8 mouse cellular contexts compared by ENCODE assay signal in genomic region chr3:146184992-146185657, GRCm38 (mm10). TPM values are rescaled to one million over a fixed set of nuclear protein-coding genes. Genes with fewer than 3 reads are reported as not detected.
DNase-seq lines count a peak whose midpoint lies in the region; ATAC-seq and TF ChIP-seq lines count a peak whose summit lies in the region.

No protein-coding gene starts in this region.

- peak overlapping the region; percentile 37; the same call in 1 of the 2 replicates for H3K9ac ChIP-seq in midbrain, embryonic 11.5 days (ENCODE audit: low read length)

- ATAC-seq in inflammation-experienced regulatory T-cells, adult 6 months = peak; percentile 53
- ATAC-seq in midbrain, embryonic 11.5 days (ENCODE audit: low FRiP score) = peak; percentile 90

- TF ChIP-seq CTCF in thymus, adult 2 months (IDR thresholded peaks at IDR 0.05; ENCODE audit: borderline replicate concordance, control insufficient read depth, extremely low read depth, insufficient read depth, low read length, poor library complexity) = no peak
- peak; percentile 99 for TF ChIP-seq CTCF in left cerebral cortex, adult 2 months (IDR thresholded peaks at IDR 0.05)

- no peak overlapping the region for H3K4me3 ChIP-seq in thymus, adult 2 months (ENCODE audit: control insufficient read depth, insufficient read depth, low read length)
- no peak overlapping the region for H3K4me3 ChIP-seq in left cerebral cortex, adult 2 months
- H3K4me3 ChIP-seq in midbrain, embryonic 11.5 days (ENCODE audit: low read depth, low read length) = no peak overlapping the region

- H3K4me2 ChIP-seq in midbrain, embryonic 11.5 days = peak overlapping the region; percentile 11; the same call in 1 of the 2 replicates

- WGBS in thymus, adult 2 months = 65% methylated on average over 13 of the region's 13 CpGs
- 17% methylated on average over 13 of the region's 13 CpGs for WGBS in midbrain, embryonic 11.5 days

- DNase-seq in thymus, adult 2 months = peak; percentile 36
- no peak for DNase-seq in thymus, adult 18-20 months
- DNase-seq in cerebellum, postnatal 25 days = peak; percentile 36 to 62
- peak; percentile 45 for DNase-seq in gastrocnemius, postnatal 10 days
- peak; percentile 58 to 62 for DNase-seq in left cerebral cortex, adult 2 months (ENCODE audit: extremely low spot score in 1 of 2, low spot score in 2 of 2)
- DNase-seq in midbrain, embryonic 11.5 days (ENCODE audit: low spot score, missing footprints) = peak; percentile 93
- DNase-seq in right cerebral cortex, postnatal 4 days = peak; percentile 63

- H3K36me3 ChIP-seq in thymus, adult 2 months (ENCODE audit: control insufficient read depth, insufficient read depth, low read length) = no peaks in the 10 kb centered on the region
- H3K36me3 ChIP-seq in midbrain, embryonic 11.5 days (ENCODE audit: control insufficient read depth, insufficient read depth, low read length) = no peaks in the 10 kb centered on the region

- TF ChIP-seq POLR2A in thymus, adult 2 months (IDR thresholded peaks at IDR 0.05; ENCODE audit: control insufficient read depth, extremely low read depth, insufficient read depth, low read length, poor library complexity) = no peak

- H3K9me3 ChIP-seq in midbrain, embryonic 11.5 days (ENCODE audit: control insufficient read depth, low read length) = no peaks in the 10 kb centered on the region

- no peaks in the 10 kb centered on the region for H3K4me1 ChIP-seq in thymus, adult 2 months (replicated peaks; ENCODE audit: control insufficient read depth, insufficient read depth, low read length)
- no peaks in the 10 kb centered on the region for H3K4me1 ChIP-seq in midbrain, embryonic 11.5 days (ENCODE audit: control insufficient read depth, insufficient read depth, low read length)

- intact Hi-C loops in left cerebral cortex, adult 2 months (cut with DNase I) = loop anchor here (5.0 to 10.0 kb wide), 4 partner anchors 87 to 762 kb away; no protein-coding TSS in a partner anchor

- no peak overlapping the region for H3K27ac ChIP-seq in thymus, adult 2 months (ENCODE audit: control insufficient read depth, insufficient read depth, low read length)
- H3K27ac ChIP-seq in left cerebral cortex, adult 2 months = no peak overlapping the region
- no peak overlapping the region for H3K27ac ChIP-seq in midbrain, embryonic 11.5 days (ENCODE audit: low read depth, low read length)

- no peaks in the 10 kb centered on the region for H3K27me3 ChIP-seq in thymus, adult 2 months (ENCODE audit: control insufficient read depth, insufficient read depth, low read length)
- peaks cover 2% of the 10 kb centered on the region for H3K27me3 ChIP-seq in midbrain, embryonic 11.5 days (ENCODE audit: control insufficient read depth, insufficient read depth, low read length)

RNA-seq across cellular contexts. Expression of gene Mcoln2, which starts 35.5 kb away (rescaled TPM):
- 3.3 and 3.5 TPM in 2 replicates for polyA plus RNA-seq in thymus, adult 2 months (2012; rRNA removed)
- under 1 TPM; 0.14 to 0.54 TPM for total RNA-seq in gastrocnemius, postnatal 10 days (2021)
- 1 to 10 TPM; 3.9 to 8.4 (median 7.9) TPM for polyA plus RNA-seq in inflammation-experienced regulatory T-cells, adult 6 months (2017; shearing (Covaris generic))
- not detected for total RNA-seq in left cerebral cortex, adult 2 months (2021)
- polyA plus RNA-seq in midbrain, embryonic 11.5 days (2014; fragmentation: Nextera tagmentation; extraction: Ambion mirVana) = 0.37 and 0.46 TPM in 2 replicates

RNA-seq across cellular contexts. Expression of gene Lpar3, which starts 35.6 kb away (rescaled TPM):
- polyA plus RNA-seq in thymus, adult 2 months (2012; rRNA removed) = 1.9 and 2.3 TPM in 2 replicates
- under 1 TPM; 0.21 to 0.95 TPM for total RNA-seq in gastrocnemius, postnatal 10 days (2021)
- under 1 TPM in 1 of 3 experiments, not detected in 2; 0.23 TPM for polyA plus RNA-seq in inflammation-experienced regulatory T-cells, adult 6 months (2017; shearing (Covaris generic))
- total RNA-seq in left cerebral cortex, adult 2 months (2021) = under 1 TPM; 0.27 to 0.49 TPM
- 0.37 and 0.41 TPM in 2 replicates for polyA plus RNA-seq in midbrain, embryonic 11.5 days (2014; fragmentation: Nextera tagmentation; extraction: Ambion mirVana)

Comparison
In these comparisons a context has a peak if more than half of its experiments do, and no peak if none do; other contexts are left out.
1. DNase-seq: peak in thymus, adult 2 months (single experiment), cerebellum, postnatal 25 days (2 of 2), gastrocnemius, postnatal 10 days (single experiment), left cerebral cortex, adult 2 months (2 of 2), midbrain, embryonic 11.5 days (single experiment) and right cerebral cortex, postnatal 4 days (single experiment); none in thymus, adult 18-20 months (0 of 2).